Mouse (Mus musculus): ENCODE measurements at regions not wholly inside any gene's neighbourhood (a gene's known extent, or its start where the extent isn't known, plus 50 kb on each side); places are given as distances from the start of the nearest gene placed in this dataset.
A peak's percentile ranks its signal among the peaks of the same experiment; 100 is the strongest.

GRCm38 (mm10) chrX:67061216-67061615, 412.1 kb downstream of the Slitrk2 start:
- Histone ChIP-seq H3K9ac (no peak overlapping the region), H3K9me3 (replicated peaks) (no peaks in the 10 kb centered on the region), H3K27ac (no peak overlapping the region), H3K4me2 (no peak overlapping the region), H3K27me3 (no peaks in the 10 kb centered on the region), H3K4me3 (replicated peaks) (no peak overlapping the region), H3K4me1 (no peaks in the 10 kb centered on the region), H3K36me3 (no peaks in the 10 kb centered on the region)
- ATAC-seq (replicated peaks; ENCODE audit: low FRiP score) = no peak
- WGBS = 63% methylated on average over 4 of the region's 4 CpGs

- H3K27ac ChIP-seq = no peak overlapping the region
- H3K9ac ChIP-seq = no peak overlapping the region
- no peaks in the 10 kb centered on the region for H3K36me3 ChIP-seq
- H3K4me2 ChIP-seq = no peak overlapping the region
- H3K9me3 ChIP-seq (replicated peaks) = no peaks in the 10 kb centered on the region
- 66% methylated on average over 1 of the region's 1 CpGs for WGBS
- no peak overlapping the region for H3K4me3 ChIP-seq (replicated peaks)
- H3K27me3 ChIP-seq = no peaks in the 10 kb centered on the region
- ATAC-seq (replicated peaks; ENCODE audit: low FRiP score) = peak; percentile 74; the same call in 1 of the 2 replicates
- no peaks in the 10 kb centered on the region for H3K4me1 ChIP-seq
Measured at GRCm38 (mm10) chrX:67062509-67063030, 413.5 kb downstream of the Slitrk2 start.

- H3K4me3 ChIP-seq (replicated peaks) = no peak overlapping the region
- WGBS = 64% methylated on average over 3 of the region's 3 CpGs
- no peaks in the 10 kb centered on the region for H3K36me3 ChIP-seq
- no peaks in the 10 kb centered on the region for H3K4me1 ChIP-seq
- ATAC-seq (replicated peaks; ENCODE audit: low FRiP score) = no peak
- H3K9me3 ChIP-seq (replicated peaks) = no peaks in the 10 kb centered on the region
- H3K27me3 ChIP-seq = no peaks in the 10 kb centered on the region
- H3K4me2 ChIP-seq = no peak overlapping the region
- H3K27ac ChIP-seq = no peak overlapping the region
- no peak overlapping the region for H3K9ac ChIP-seq
Measured at GRCm38 (mm10) chrX:67092395-67092794, 443.3 kb downstream of the Slitrk2 start.
